ENCODE assay signal across 10 mouse cellular contexts in genomic region chr1:91057311-91058245, GRCm38 (mm10). TPM values are rescaled to one million over a fixed set of nuclear protein-coding genes. Genes with fewer than 3 reads are reported as not detected.
A peak's percentile ranks its signal among the peaks of the same experiment; 100 is the strongest.
DNase-seq lines count a peak whose midpoint lies in the region; ATAC-seq and TF ChIP-seq lines count a peak whose summit lies in the region.
"Had no signal": no experiment of that assay in that cellular context is flagged by ENCODE, and none has a peak within 500 bp of the region (broad histone marks: within the 10 kb centered on the region; RNA-seq: fewer than 3 reads in every experiment).

No protein-coding gene starts in this region.

- ATAC-seq in heart, postnatal 0 days (ENCODE audit: insufficient read depth, low read depth): no peak
- ATAC-seq in hindbrain, embryonic 11.5 days (ENCODE audit: low FRiP score): no peak

- H3K27ac ChIP-seq in heart, postnatal 0 days (ENCODE audit: low read depth): peak overlapping the region; percentile 99
- no peak overlapping the region for H3K27ac ChIP-seq in hindbrain, embryonic 11.5 days (ENCODE audit: low read depth, low read length)
- H3K27ac ChIP-seq: midbrain, embryonic 12.5 days had no signal

- no peaks in the 10 kb centered on the region for H3K27me3 ChIP-seq in heart, postnatal 0 days (ENCODE audit: control insufficient read depth, insufficient read depth, low read length)
- H3K27me3 ChIP-seq in hindbrain, embryonic 11.5 days (ENCODE audit: control insufficient read depth, insufficient read depth, low read length): peaks cover 2% of the 10 kb centered on the region; the same call in 1 of the 2 replicates

- H3K36me3 ChIP-seq in heart, postnatal 0 days (replicated peaks; ENCODE audit: control insufficient read depth, insufficient read depth, low read length): no peaks in the 10 kb centered on the region
- no peaks in the 10 kb centered on the region for H3K36me3 ChIP-seq in hindbrain, embryonic 11.5 days (ENCODE audit: control insufficient read depth, insufficient read depth, low read length)
- H3K36me3 ChIP-seq: midbrain, embryonic 12.5 days had no signal

- peak overlapping the region; percentile 83 for H3K4me2 ChIP-seq in heart, postnatal 0 days (ENCODE audit: low read depth, low read length)
- H3K4me2 ChIP-seq in hindbrain, embryonic 11.5 days (replicated peaks; ENCODE audit: low read depth, low read length): no peak overlapping the region
- H3K4me2 ChIP-seq: midbrain, embryonic 12.5 days had no signal

- no peaks in the 10 kb centered on the region for H3K9me3 ChIP-seq in heart, postnatal 0 days (replicated peaks; ENCODE audit: control insufficient read depth, low read length)
- no peaks in the 10 kb centered on the region for H3K9me3 ChIP-seq in hindbrain, embryonic 11.5 days (ENCODE audit: control insufficient read depth, low read length)
- H3K9me3 ChIP-seq: midbrain, embryonic 12.5 days had no signal

- 36% methylated on average over 18 of the region's 18 CpGs for WGBS in heart, postnatal 0 days
- 87% methylated on average over 18 of the region's 18 CpGs for WGBS in hindbrain, embryonic 11.5 days

- no peak for TF ChIP-seq CTCF in heart, postnatal 0 days (IDR thresholded peaks at IDR 0.05; ENCODE audit: low read depth)

- peak overlapping the region; percentile 38; the same call in 1 of the 2 replicates for H3K9ac ChIP-seq in heart, postnatal 0 days (replicated peaks; ENCODE audit: low read depth, low read length)
- H3K9ac ChIP-seq in hindbrain, embryonic 11.5 days (ENCODE audit: low read depth, low read length): no peak overlapping the region
- H3K9ac ChIP-seq: midbrain, embryonic 12.5 days had no signal

- TF ChIP-seq EP300 in heart, postnatal 0 days (IDR thresholded peaks at IDR 0.05; ENCODE audit: low read depth): no peak

- peak; percentile 68 for DNase-seq in lung, postnatal 25 days (ENCODE audit: low spot score)
- DNase-seq in lung, postnatal 10 days: no peak
- DNase-seq in heart, postnatal 0 days (ENCODE audit: low spot score): no peak
- peak; percentile 92 for DNase-seq in naive thymus-derived CD4-positive, alpha-beta T cell, adult 2 months (ENCODE audit: low read depth)
- no peak for DNase-seq in frontal cortex, postnatal 10 days (ENCODE audit: low spot score in 2 of 2)
- DNase-seq in kidney, postnatal 4 days: no peak
- DNase-seq in hindbrain, embryonic 11.5 days (ENCODE audit: low spot score): no peak
- DNase-seq in cerebellum, postnatal 25 days: no peak

- H3K4me1 ChIP-seq in heart, postnatal 0 days (ENCODE audit: control insufficient read depth, insufficient read depth): peaks cover 75% of the 10 kb centered on the region
- H3K4me1 ChIP-seq in hindbrain, embryonic 11.5 days (replicated peaks; ENCODE audit: control insufficient read depth, insufficient read depth, low read length): peaks cover 4% of the 10 kb centered on the region; the same call in 1 of the 2 replicates

- H3K4me3 ChIP-seq in heart, postnatal 0 days (ENCODE audit: low read depth, low read length): peak overlapping the region; percentile 16; the same call in 1 of the 2 replicates
- no peak overlapping the region for H3K4me3 ChIP-seq in hindbrain, embryonic 11.5 days (ENCODE audit: low read depth, low read length)
- H3K4me3 ChIP-seq: erythroblast, embryonic 14.5 days; midbrain, embryonic 12.5 days had no signal

RNA-seq across cellular contexts. Expression of gene Lrrfip1, which starts 59.0 kb away (rescaled TPM):
- 120 and 135 TPM in 2 replicates for total RNA-seq in heart, postnatal 0 days (2014; rRNA removed; ENCODE audit: low replicate concordance)
- 140 and 168 TPM in 2 replicates for polyA plus RNA-seq in heart, postnatal 0 days (2015; fragmentation: Nextera tagmentation; extraction: Ambion mirVana)
- polyA plus RNA-seq in hindbrain, embryonic 11.5 days (2014; fragmentation: Nextera tagmentation; extraction: Ambion mirVana): 23.5 and 27.7 TPM in 2 replicates

Comparison
In these comparisons a context has a peak if more than half of its experiments do, and no peak if none do; other contexts are left out.
1. DNase-seq: peak in lung, postnatal 25 days (single experiment) and naive thymus-derived CD4-positive, alpha-beta T cell, adult 2 months (single experiment); none in lung, postnatal 10 days (single experiment), heart, postnatal 0 days (single experiment), frontal cortex, postnatal 10 days (0 of 2), kidney, postnatal 4 days (0 of 2), hindbrain, embryonic 11.5 days (single experiment) and cerebellum, postnatal 25 days (0 of 2).